Mouse (Mus musculus) neural tube, embryonic 14.5 days (tissue): ENCODE data around the gene Prr29. TPM values are rescaled to one million over a fixed set of nuclear protein-coding genes. Genes with fewer than 3 reads are reported as not detected.
"Not testable (repeated sequence)": the region's sequence is repeated elsewhere in the genome, so short reads cannot be mapped to it uniquely, and the experiment has no call there.

Experiments
- ATAC-seq: fragments of 200-750 bp; cut with Nextera tagmentation; 2 replicates; pipeline ENCODE4 v1.8.0; 2017; ENCODE audit warnings: low read depth, mild to moderate bottlenecking, moderate TSS enrichment, moderate library complexity
- H3K27ac ChIP-seq: fragments of 300-500 bp; sonication (generic); 2 replicates; pipeline ENCODE4 v1.5.1; 2014; ENCODE audit warnings: low read depth, mild to moderate bottlenecking, control low read depth, low read length, moderate library complexity, mixed read lengths
- H3K27me3 ChIP-seq: fragments of 300-500 bp; sonication (generic); 2 replicates; pipeline ENCODE4 v1.6.1; 2014; ENCODE audit warnings: low read length; ENCODE audit not compliant: control insufficient read depth, insufficient read depth
- H3K36me3 ChIP-seq: fragments of 300-500 bp; sonication (generic); 2 replicates; pipeline ENCODE4 v1.6.1; 2014; ENCODE audit warnings: low read length, mixed read lengths; ENCODE audit not compliant: control insufficient read depth, insufficient read depth
- H3K4me1 ChIP-seq: fragments of 300-500 bp; sonication (generic); 2 replicates; pipeline ENCODE4 v1.6.1; 2014; ENCODE audit warnings: low read length; ENCODE audit not compliant: control insufficient read depth, insufficient read depth
- H3K4me2 ChIP-seq: fragments of 300-500 bp; sonication (generic); 2 replicates; pipeline ENCODE4 v1.6.1; 2014; ENCODE audit warnings: mild to moderate bottlenecking, low read depth, low read length, control low read depth
- H3K4me3 ChIP-seq: fragments of 300-500 bp; sonication (generic); 2 replicates; pipeline ENCODE4 v1.5.1; 2014; ENCODE audit warnings: low read depth, low read length, control low read depth, mixed read lengths
- H3K9ac ChIP-seq: fragments of 300-500 bp; sonication (generic); replicated peaks from 2 replicates; pipeline ENCODE4 v1.6.1; 2014; ENCODE audit warnings: low read depth, mild to moderate bottlenecking, control low read depth, low read length, mixed read lengths
- H3K9me3 ChIP-seq: fragments of 300-500 bp; sonication (generic); 2 replicates; pipeline ENCODE4 v1.6.1; 2016; ENCODE audit warnings: low read length; ENCODE audit not compliant: control insufficient read depth
- WGBS: fragments of 180-500 bp; shearing (Covaris S2); extraction: QIAGEN DNeasy Blood & Tissue Kit; methylation state at CpG from one replicate; pipeline ENCODE4 v1.1.7; 2014; 5-methylcytosine and 5-hydroxymethylcytosine counted together
- polyA plus RNA-seq: library from polyadenylated mRNA; unstranded; fragments of >200 nt; fragmentation: Nextera tagmentation; extraction: Ambion mirVana; gene quantifications from 2 replicates; pipeline ENCODE4 v1.2.1, GENCODE M21; 2014

Gene Prr29
- polyA plus RNA-seq, 1 experiment from 2014 or later = not detected

DNA sequence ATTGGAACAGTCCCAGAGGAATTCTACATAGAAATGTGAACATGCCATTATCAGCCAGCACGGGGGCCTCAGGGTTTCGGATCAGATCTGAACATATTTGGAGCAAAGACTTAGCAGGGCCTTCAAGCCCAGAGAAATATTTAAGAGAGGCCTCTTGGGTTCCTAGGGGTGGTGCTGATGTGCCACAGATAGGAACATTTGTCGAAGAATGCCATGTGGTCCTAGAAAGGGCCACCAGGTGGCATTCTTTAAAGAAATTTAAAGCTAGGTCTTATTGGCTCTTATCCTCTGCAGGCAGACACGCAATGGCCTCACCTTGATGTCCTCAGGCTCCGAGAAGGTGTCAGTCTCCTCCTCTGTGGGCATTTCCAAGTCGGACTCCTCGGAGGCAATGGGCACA, 35.6 kb upstream of the Prr29 start:
- Histone ChIP-seq H3K9me3 (no peaks in the 10 kb centered on the region), H3K9ac (no peak overlapping the region), H3K27me3 (no peaks in the 10 kb centered on the region), H3K4me1 (no peaks in the 10 kb centered on the region), H3K4me2 (no peak overlapping the region), H3K36me3 (no peaks in the 10 kb centered on the region), H3K4me3 (no peak overlapping the region), H3K27ac (no peak overlapping the region)
- ATAC-seq = no peak
- WGBS = 73% methylated on average over 7 of the region's 7 CpGs

- Histone ChIP-seq H3K9me3 (no peaks in the 10 kb centered on the region), H3K4me3 (no peak overlapping the region), H3K4me2 (no peak overlapping the region), H3K27me3 (no peaks in the 10 kb centered on the region), H3K36me3 (no peaks in the 10 kb centered on the region), H3K4me1 (no peaks in the 10 kb centered on the region), H3K27ac (no peak overlapping the region), H3K9ac (no peak overlapping the region)
- ATAC-seq = no peak
- WGBS = 52% methylated on average over 4 of the region's 4 CpGs
Measured at GRCm38 (mm10) chr11:106332458-106332857, 32.8 kb upstream of the Prr29 start.

GRCm38 (mm10) chr11:106334066-106334465, 31.2 kb upstream of the Prr29 start:
- Histone ChIP-seq H3K4me2 (no peak overlapping the region), H3K36me3 (no peaks in the 10 kb centered on the region), H3K4me3 (no peak overlapping the region), H3K27ac (no peak overlapping the region), H3K27me3 (no peaks in the 10 kb centered on the region), H3K9me3 (no peaks in the 10 kb centered on the region), H3K4me1 (no peaks in the 10 kb centered on the region), H3K9ac (no peak overlapping the region)
- WGBS = 18% methylated on average over 2 of the region's 2 CpGs
- ATAC-seq = no peak

DNA sequence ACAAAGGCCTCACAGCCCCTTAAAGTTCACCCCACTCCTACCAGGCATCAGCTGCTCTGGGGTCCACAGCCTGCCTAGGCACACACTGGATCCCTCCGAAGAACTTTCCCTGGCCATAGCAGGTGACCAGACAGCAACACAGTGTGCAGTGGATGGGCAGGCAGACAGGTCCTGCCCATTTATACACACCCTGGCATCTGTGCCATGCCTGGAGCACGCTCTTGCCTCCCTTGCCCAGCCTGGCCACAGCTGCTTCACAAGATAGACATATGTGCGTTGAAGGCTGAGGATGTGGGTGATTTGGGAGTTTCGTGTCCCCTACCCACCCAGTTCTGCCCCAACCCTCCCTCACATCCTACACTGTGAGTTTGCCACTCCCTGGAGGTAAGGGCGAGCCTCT, 27.2 kb upstream of the Prr29 start:
- H3K4me3 ChIP-seq = no peak overlapping the region
- H3K4me1 ChIP-seq = no peaks in the 10 kb centered on the region
- H3K36me3 ChIP-seq = no peaks in the 10 kb centered on the region
- ATAC-seq = no peak
- no peak overlapping the region for H3K27ac ChIP-seq
- no peak overlapping the region for H3K4me2 ChIP-seq
- H3K9me3 ChIP-seq = no peaks in the 10 kb centered on the region
- no peaks in the 10 kb centered on the region for H3K27me3 ChIP-seq
- 75% methylated on average over 5 of the region's 5 CpGs for WGBS
- H3K9ac ChIP-seq = no peak overlapping the region

DNA sequence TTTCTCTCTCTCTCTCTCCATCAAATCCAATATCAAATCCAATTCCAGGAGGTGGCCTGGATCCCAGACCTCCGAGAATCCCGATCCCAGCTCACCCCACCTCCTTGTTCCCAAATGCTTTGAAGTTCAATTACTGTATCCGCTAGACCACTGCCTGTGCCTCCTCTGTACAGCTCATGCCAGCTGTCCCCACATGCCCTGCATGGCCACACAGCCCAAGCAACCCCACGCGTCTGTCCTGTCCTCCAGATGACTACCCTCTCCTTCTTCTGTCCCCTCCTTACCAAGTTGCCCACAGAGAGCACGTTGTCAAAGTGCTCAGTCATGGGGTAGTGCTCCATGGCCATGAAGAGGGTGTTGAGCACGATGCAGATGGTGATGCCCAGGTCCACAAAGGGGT, 26.4 kb upstream of the Prr29 start:
- Histone ChIP-seq H3K9ac (no peak overlapping the region), H3K27ac (no peak overlapping the region), H3K4me1 (no peaks in the 10 kb centered on the region), H3K36me3 (no peaks in the 10 kb centered on the region), H3K27me3 (no peaks in the 10 kb centered on the region), H3K9me3 (no peaks in the 10 kb centered on the region), H3K4me2 (no peak overlapping the region), H3K4me3 (no peak overlapping the region)
- WGBS = 81% methylated on average over 7 of the region's 7 CpGs
- no peak for ATAC-seq

DNA sequence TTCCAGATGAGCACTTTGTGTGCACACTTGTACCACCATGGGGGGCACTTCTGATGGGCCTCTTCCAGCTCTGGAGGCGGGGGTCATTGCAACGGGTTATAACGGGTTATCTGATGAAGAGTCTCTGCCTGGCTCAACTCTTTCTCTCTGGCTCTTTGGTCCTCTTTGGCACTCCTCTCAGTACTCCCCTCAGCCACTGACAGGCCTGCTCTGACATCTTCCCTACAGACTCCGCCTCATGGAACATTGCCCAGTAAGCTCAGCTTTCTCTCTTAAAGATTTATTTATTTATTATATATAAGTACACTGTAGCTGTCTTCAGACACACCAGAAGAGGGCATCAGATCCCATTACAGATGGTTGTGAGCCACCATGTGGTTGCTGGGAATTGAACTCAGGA, 25.9 kb upstream of the Prr29 start:
- not testable (repeated sequence) for ATAC-seq, H3K4me1 ChIP-seq
- 85% methylated on average over 4 of the region's 4 CpGs for WGBS

GRCm38 (mm10) chr11:106340990-106341520, 24.2 kb upstream of the Prr29 start:
- no peak overlapping the region for H3K4me2 ChIP-seq
- no peak overlapping the region for H3K27ac ChIP-seq
- H3K36me3 ChIP-seq = no peaks in the 10 kb centered on the region
- H3K9ac ChIP-seq = no peak overlapping the region
- H3K27me3 ChIP-seq = no peaks in the 10 kb centered on the region
- no peaks in the 10 kb centered on the region for H3K9me3 ChIP-seq
- WGBS = 80% methylated on average over 9 of the region's 9 CpGs
- no peak overlapping the region for H3K4me3 ChIP-seq
- ATAC-seq = no peak
- H3K4me1 ChIP-seq = no peaks in the 10 kb centered on the region

More for the DNA sequence above, 25.9 kb upstream of the Prr29 start:
- not testable (repeated sequence) for H3K4me2 ChIP-seq, H3K9ac ChIP-seq, H3K36me3 ChIP-seq, H3K9me3 ChIP-seq, H3K27me3 ChIP-seq, H3K27ac ChIP-seq, H3K4me3 ChIP-seq

DNA sequence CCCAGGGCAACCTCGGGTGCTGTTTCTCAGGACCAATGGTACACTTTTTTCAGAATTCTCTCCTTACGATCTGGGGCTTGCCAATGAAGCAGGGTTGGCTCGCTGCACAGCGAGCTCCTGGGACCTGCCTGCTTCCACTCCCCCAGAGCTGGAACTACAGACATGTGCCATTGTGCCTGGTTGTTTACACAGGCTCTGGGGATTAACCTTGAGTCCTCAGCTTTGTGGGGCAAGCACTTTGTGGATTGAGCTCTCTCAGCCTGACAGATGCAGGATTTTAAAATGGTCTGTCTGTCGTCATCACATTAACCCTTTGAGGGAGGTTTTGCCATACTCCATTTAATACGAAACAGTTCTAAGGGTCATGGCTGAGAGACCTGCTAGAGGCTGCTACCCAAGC, 20.4 kb upstream of the Prr29 start:
- no peak for ATAC-seq
- no peaks in the 10 kb centered on the region for H3K36me3 ChIP-seq
- no peaks in the 10 kb centered on the region for H3K4me1 ChIP-seq
- H3K27ac ChIP-seq = no peak overlapping the region
- H3K9ac ChIP-seq = no peak overlapping the region
- H3K9me3 ChIP-seq = no peaks in the 10 kb centered on the region
- no peak overlapping the region for H3K4me2 ChIP-seq
- no peak overlapping the region for H3K4me3 ChIP-seq
- WGBS = 60% methylated on average over 6 of the region's 6 CpGs
- no peaks in the 10 kb centered on the region for H3K27me3 ChIP-seq

- Histone ChIP-seq H3K4me3 (no peak overlapping the region), H3K9ac (no peak overlapping the region), H3K36me3 (no peaks in the 10 kb centered on the region), H3K4me1 (no peaks in the 10 kb centered on the region), H3K27ac (no peak overlapping the region), H3K27me3 (no peaks in the 10 kb centered on the region), H3K9me3 (no peaks in the 10 kb centered on the region), H3K4me2 (no peak overlapping the region)
- whole genome bisulfite sequencing = 89% methylated on average over 6 of the region's 6 CpGs
- no peak for ATAC-seq
Measured at GRCm38 (mm10) chr11:106349772-106350171, 15.5 kb upstream of the Prr29 start.

- H3K4me1 ChIP-seq = no peaks in the 10 kb centered on the region
- H3K9ac ChIP-seq = no peak overlapping the region
- no peak for ATAC-seq
- H3K9me3 ChIP-seq = no peaks in the 10 kb centered on the region
- WGBS = 67% methylated on average over 5 of the region's 5 CpGs
- no peaks in the 10 kb centered on the region for H3K27me3 ChIP-seq
- H3K4me3 ChIP-seq = no peak overlapping the region
- no peak overlapping the region for H3K27ac ChIP-seq
- H3K4me2 ChIP-seq = no peak overlapping the region
- H3K36me3 ChIP-seq = no peaks in the 10 kb centered on the region
Measured at GRCm38 (mm10) chr11:106350853-106351252, 14.4 kb upstream of the Prr29 start.
